Mouse (Mus musculus) testis, postnatal 14 days (tissue): ENCODE data around the gene Ydjc.

ENCODE experiments used
- DNase-seq: peaks from one replicate; pipeline ENCODE4 v3.0.0; 2021; ENCODE audit warnings: low spot score

The Ydjc gene

DNA sequence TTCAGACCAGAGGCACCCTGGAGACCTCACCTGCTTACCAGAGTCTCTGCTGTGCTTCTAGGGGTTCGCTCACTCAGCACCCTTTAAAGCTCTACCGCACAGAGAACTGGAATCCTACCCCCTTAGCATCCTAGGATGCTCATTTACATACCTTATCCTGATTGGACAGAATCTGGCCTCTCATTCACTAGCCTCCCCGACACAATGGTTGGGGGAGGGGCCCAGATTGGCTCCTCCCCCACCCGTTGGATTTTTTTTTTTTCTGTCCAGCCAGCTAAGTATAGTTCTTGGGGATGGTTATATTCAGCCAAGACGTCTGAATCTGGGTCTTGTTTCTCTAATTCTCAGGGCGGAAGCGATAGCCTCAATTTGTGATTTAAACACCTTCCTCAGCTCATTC, at the start of gene Ydjc:
Gene Ydjc (plus strand): TSS at position 283 of the 400 bp plus-strand sequence.
- peak; percentile 48 for DNase-seq

DNA sequence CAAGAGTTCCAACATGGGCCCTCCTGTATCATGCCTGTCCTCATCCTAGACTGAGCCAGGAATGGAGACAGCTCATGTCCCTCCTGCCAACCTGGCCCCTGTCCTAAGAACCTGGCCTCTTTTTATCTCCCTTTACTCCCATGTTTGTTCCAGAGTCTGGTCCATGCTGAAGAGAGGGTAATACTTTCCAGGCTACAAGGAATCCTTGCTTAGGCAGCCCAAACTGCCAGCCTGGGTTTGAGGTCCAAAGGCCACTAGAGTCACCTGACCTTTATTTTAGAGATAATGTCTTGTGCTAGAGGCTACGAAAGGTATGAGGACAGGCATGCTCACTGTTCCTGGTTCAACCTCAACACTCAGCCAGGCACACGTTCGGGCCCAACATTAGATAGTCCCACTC, 47.5 kb upstream of the Ydjc start:
- no peak for DNase-seq

DNA sequence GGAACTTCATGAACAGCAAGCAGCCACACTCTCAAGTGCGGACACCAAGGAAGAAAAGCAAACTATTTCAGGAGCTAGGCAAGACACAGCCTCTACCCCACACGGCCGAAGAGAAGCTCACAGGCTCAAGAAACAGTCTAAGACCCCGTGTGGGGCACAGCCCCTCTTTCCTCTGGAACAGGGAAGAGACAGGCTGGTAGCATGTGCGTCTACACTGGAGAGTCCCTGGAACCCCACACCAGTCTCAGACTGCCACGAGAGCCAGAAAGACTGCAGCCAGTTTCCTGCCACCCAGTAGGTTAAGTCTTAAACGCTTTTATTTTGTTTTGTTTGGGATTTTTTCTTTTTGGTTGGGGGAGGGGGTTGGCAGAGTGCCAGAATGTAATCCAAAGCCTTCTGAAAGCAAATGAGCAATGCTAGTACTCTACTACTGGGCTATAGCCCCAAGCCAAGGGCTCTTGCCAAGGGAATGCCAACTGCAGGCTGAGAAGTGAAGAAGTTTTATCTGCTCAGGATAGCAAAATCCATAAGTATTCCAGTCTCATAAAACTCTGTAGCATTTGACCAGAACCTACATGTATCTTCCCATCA, 41.7 kb upstream of the Ydjc start:
- DNase-seq, result no peak

DNA sequence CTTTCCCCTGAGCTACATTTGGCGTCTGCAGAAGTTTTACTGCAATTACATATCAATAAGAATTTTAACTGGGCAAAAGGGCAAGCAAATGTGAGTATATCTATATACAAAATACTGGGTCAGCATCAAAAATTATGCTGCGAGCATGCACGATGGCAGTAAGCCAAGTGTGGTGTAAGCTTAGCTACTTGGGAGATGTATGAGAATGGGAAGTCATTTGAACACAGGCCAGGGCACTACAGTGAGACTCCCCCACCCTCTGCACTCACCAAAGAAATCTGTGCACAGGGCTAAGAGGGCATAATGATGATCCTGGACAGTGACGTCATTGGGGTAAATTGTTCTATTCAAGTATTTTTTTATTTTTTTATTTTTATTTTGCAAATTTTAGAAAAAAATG, 39.8 kb upstream of the Ydjc start:
- no peak for DNase-seq

DNA sequence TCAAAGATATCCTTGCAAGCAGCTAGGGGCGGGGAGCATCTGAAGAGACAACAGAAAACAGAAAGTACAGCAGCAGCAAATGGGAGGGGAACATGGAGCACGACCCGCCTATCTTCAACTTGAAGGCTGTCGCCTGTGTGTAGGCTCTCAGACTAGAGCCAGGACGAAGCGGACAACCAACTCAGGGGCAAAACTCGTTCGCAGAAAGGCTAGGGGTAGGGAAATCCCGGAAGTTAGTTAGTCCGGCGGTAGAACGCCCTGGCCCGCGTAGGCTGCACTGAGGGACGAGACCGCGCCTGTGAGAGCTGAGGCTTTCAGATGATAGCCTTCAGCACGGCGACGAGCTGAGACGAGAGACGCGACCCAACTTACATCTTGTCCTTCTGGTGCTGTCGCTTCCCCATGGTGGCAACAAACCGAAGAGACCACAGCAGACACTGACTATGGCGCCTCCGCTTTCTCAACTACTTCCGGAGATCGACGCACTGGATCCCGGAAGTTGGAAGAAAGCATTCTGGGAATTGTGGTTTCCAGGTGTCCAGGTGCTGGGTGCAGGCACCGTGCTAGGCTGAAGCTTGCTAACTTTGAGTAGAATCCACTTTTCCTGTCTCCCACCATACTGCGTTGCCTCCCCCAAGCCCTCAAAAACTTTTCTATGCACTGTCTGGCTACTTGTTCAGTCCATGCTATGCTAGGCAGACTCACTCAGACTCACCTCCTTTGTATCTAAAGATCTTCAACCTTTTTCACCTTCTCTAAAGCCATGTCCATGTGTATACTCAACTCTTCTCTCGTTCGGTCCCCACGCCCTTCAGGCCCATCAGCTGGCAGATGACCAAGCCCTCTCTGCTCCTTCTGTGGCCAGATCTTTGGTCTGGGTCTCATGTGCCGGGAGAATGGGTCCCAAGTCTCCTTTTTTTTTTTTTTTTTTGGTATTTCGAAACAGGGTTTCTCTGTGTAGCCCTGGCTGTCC, 33.4 kb upstream of the Ydjc start, which contains the start of gene Ppil2:
Gene Ppil2 (minus strand): TSS at position 487 of the 973 bp plus-strand sequence.
- DNase-seq, result peak; percentile 83

DNA sequence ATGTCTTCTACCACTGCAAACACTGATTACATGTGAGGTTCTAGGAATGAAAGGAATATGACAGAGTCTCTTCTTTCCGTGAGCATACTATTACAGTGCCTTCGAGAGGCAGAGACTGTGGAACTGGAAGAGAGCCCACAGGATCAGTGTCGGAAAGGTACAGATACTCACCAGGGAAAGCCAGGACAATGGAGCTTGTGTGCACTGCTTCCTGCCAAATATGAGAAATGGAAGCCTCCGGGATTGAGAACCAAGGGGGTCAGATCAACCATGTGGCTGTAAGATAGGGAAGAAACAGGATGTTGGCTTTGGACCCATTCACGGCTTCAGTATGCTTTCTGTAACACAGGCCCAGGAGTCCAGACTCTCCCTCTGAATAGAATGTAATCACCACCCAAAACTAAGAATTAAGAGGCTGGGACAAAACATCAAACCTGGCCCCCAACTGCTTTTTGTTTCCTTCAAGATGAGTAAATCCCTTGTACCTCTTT, 27.1 kb upstream of the Ydjc start:
- DNase-seq, result no peak

DNA sequence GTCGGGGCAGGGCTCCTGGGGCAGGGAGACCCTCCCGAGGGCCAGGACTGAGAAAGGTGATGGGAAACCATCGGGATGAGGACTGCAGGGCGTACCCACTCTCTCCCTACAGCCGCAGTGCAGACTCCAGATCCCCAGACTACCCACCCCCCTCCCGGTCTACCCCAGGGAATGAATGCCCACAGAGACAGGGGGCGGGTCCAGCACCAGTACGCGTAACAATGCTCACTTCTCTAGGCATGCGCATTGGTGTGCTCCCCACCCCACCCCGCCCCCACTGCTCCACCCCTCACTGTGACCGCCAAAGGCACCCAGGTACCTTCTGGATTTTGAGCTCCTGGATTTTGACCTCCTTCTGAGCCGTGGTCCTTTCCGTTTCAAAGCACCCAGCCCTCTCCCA, 22.9 kb upstream of the Ydjc start:
- DNase-seq, result no peak

DNA sequence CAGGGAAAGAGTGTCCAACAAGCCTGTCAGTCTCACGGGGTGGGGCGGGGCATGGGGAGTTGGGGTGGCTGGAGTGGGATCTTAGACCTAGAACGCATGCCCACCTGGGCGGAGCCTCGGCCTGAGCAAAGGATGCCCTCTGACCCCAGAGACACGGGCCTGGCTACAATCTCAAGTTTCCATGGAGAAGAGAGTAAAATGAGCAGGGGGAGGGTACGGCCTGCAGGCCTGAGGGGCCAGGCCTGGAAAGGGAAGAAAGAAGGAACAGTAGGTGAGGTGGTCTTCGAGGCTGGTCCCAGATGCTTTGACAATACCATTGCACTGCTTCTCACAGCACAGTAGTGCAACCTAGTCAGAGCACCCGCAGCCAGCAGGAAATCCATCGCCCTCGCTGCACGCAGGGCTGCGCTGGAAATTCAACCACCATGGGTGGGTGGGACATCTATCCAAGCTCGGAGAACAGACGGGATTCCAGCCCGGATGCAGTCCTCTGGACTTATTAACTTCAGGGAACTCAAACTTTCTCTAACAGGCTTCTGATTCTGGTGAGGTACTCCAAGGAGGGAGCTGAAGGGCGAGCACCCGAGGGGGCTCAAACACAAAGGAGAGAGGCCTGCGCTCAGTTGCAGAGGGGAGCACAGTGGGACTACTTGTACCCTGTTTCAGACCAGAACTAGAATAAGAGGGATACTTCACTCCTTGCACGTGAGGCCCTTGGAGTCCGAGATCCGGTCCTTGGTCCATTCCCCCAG, 20.1 kb upstream of the Ydjc start:
- no peak for DNase-seq

DNA sequence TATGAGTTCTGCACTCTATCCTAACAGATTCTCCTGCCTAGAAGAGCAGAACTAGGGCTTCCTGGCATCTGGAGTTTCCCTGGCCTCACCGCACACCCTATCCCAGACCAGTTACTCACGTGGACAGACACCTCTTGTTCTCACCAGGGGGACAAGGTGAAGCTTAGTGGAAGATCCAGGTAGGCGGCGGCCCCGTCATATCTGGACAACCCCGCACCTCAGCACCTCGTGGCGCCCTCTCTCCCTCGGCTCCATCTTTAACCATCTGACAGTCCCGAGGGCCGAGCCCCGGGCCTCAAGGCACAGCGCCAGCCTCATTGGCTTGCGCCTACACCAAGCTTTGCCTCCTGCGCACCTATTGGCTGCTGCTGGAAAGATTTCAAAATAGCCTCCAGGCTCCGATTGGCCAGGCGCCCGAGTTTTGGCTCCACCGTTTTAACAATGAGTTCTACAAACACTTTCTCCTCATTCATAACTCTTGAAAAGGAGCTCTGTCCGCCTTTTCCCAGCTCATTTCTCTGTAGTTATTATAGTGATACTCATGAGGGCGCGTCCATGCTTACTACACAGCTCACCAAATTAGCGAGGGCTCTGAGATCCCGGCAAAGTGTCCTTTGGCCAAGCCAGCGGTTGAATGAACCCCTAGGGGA, 19.4 kb upstream of the Ydjc start, which contains the start of gene 2610318N02Rik:
Gene 2610318N02Rik (minus strand): TSS at position 297 of the 650 bp plus-strand sequence.
- peak; percentile 79 for DNase-seq

DNA sequence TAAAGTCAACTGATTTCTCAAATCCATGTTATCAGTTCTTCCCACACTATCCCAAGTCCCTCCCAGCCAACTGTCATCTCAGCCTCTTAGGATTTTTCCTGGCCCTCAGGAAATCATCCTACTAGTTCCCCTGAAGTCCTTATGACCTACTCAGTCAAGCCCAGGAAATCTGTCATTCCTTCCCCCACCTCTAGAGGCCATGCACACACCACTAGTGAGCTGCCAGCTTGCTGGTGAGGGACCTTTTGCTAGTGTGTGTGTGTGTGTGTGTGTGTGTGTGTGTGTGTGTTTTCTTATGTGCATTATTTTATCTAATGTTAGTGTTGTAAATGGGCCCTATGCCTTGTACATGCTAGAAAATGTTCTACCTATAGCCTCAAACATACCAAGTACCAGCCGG, 17.1 kb upstream of the Ydjc start:
- no peak for DNase-seq

DNA sequence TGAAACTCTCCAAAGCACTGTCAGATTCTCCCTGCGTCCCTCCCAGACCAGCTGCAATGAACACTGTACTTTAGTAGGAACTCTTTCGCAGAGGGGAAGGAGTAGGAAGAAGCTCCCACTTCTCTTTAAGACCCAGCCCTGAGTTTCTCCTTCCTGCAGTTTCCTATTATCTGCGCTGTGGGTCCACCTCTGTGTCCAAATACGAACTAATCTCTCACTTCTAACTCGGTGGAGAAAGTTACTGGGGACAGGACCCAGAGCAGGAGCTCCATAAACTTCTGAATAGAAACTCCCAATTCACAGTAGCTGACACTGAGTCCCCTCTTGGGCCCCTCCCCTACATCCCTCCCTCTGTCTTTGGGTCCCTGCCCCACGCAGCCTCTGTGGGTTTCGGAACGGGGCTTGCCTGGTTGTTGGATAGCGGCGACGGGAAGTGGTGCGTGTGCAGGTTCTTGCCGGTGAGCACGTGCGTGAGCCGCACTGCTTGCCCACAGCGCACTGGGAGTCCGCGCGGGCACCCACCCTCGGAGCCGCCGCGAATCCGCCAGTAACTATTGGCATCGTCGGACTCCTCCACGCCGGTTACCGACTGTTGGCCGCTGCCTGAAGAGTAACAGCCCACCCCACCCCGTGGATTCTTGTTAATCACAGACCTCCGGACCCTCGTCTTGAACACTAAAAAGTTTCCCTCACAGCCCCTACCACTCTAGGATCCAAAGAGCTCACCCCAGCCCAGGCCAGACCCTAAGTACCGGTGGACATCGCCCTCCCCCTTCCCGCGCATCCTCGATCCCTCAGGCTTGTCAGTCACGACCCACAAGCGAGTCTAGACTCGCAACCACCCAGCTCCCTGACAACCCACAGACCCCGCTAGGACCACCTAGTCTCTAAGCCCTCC, 13.0 kb upstream of the Ydjc start:
- DNase-seq, result peak; percentile 54

DNA sequence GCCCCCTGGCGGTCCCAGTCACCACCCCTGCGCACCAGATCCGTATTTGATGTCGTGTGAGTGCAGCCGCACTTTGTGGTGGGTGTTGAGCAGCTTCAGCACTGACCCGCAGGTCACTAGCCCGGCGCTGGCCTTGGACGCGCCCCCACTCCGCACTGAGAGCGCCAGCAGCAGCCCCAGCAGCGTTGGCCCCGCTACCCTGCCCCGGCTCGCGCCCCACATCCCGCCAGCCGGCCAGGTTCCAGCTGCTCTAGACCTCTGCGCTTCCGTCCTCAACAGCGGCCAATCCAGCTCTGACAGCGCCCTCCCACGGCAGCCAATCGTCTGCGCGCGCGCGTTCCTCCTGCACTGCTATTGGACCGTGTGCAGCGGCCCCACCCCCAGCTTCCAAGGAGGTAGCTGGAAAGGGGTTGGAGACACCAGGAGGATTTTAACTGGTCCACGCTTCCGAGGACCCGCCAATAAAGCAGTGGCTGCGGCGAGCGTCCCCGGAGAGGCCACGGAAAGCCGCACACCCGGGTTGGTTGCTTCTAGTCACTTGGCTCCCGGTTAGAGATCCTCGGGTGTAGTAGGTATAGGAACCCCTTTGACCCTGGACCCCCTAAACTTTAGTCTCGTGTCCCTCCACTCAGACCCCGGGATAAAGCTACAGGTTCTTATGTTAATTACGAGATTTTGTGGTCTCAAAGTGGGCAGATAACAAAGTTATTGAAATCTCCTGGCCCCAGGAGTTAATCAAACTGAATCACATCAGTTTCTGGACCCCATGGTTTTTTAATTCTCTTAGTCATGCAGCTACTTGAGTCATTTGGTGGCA, 12.1 kb upstream of the Ydjc start, which contains the start of gene Sdf2l1:
Gene Sdf2l1 (minus strand): TSS at position 295 of the 817 bp plus-strand sequence.
- peak; percentile 97 for DNase-seq

DNA sequence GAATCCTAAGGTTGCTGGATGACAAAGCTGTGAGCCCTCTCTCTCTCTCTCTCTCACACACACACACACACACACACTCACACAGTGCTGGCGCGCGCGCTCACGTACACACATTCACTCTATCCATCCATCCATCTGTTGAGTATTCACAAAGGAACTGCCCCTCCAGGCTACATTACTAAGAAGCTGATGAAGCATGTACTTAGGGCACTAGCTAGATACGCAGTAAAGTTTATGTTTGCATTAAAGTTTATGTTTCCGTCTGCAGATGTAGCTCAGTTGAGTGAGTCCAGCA, 11.6 kb upstream of the Ydjc start:
- no peak for DNase-seq

DNA sequence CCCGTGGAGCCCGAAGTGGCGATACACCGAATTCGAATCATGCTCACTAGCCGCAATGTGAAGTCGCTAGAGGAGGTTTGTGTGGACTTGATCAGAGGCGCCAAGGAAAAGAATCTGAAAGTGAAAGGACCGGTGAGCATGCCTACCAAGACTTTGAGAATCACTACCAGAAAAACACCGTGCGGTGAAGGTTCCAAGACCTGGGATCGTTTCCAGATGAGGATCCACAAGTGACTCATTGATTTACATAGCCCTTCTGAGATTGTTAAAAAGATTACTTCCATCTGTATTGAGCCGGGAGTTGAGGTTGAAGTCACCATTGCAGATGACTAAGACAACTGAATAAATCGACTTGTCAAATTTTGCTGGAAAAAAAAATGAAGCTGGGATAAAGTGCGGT, 7.1 kb upstream of the Ydjc start:
- no peak for DNase-seq

DNA sequence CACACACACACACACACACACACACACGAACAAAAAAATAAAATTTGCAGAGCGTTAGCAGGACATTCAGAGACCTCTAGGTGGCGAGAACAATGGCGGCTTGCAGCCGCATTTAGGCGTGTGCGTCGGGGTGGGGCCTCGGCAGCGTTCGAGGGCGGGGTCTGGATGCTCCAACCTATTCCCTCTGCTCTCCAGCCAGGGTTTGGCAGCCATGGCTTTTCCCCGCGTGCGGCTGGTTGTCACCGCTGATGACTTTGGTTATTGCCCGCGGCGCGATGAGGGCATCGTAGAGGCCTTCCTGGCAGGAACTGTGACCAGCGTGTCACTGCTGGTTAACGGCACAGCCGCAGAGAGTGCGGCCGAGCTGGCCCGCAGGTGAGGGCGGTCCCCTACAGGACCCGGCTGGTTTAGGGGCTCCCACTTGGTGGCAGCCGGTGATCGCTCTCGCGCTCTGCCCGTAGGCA, 2.4 kb downstream of the Ydjc start, which contains the start of gene Ccdc116:
Gene Ccdc116 (minus strand): TSS at position 458 of the 464 bp plus-strand sequence.
- peak; percentile 84 for DNase-seq

DNA sequence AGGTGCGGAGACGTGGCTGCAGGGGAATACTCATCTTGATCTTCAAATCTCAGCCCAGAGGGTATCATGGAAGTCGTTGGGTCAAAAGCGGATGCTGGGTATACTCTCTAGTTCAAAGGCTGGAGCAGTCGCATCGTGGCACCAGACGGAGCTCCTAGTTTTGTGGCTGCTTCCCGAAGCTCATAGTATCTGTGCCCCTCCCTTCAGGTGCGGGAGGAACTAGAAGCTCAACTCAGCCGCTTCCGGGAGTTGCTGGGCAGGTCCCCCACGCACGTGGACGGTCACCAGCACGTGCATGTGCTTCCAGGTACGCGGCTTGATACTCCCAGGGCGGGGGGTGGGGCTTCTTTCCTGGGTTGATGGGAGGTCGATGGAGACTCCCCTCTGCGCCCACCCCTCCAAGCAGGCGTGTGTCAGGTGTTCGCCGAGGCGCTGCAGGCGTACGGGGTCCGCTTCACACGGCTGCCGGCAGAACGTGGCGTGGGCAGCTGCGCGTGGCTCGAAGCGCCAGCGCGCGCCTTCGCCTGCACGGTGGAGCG, 3.0 kb downstream of the Ydjc start:
- peak; percentile 66 for DNase-seq

DNA sequence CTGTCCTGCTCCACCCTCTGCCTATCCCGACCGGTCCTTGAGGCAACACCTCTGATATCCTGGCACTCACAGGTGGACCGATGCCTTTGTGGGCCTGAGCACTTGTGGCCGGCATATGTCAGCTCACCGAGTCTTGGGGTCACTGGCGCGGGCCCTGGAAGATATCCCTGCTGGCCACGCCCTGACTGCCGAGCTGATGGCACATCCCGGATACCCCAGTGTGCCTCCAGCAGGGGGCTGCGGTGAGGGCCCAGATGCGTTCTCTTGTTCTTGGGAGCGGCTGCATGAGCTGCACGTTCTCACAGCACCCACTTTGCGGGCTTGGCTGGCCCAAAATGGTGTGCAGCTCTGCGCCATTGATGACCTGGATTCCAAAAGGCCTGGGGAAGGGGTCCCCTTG, 3.7 kb downstream of the Ydjc start:
- peak; percentile 34 for DNase-seq

DNA sequence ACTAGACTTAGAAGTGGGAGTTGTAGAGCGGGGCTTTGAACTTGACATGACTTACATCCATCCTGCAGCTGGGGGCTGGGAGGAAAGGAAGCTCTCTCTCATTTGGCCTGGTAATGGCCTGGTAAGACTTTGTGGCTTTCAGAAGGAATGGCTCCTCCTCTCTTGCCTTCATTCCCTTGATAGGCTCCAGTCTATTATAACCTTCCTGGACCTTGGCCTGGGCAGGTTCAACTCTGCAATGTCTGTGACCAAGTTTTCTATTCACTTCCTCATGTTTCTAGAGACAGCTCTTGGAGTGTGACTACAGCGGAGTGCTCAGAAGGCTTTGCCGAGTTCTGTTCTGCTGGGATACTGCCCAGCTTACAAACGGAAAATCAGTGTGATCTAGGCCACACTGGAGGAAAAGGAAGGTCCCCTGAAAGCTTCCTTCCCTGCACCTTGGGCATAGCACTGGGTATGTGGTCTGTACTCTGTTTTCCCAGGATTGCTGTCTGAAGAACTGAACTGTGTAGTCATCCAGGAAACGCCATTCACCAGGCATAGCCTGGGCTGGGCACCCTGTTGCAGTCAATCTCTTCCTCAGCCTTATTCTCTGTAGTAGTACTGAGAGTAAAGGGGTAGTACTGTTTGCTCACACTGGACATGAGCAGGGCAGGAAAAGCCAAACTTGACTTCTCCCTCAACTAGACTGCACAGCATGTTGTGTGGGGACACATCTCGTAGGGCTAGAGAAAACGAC, 6.3 kb downstream of the Ydjc start:
- DNase-seq, result no peak

DNA sequence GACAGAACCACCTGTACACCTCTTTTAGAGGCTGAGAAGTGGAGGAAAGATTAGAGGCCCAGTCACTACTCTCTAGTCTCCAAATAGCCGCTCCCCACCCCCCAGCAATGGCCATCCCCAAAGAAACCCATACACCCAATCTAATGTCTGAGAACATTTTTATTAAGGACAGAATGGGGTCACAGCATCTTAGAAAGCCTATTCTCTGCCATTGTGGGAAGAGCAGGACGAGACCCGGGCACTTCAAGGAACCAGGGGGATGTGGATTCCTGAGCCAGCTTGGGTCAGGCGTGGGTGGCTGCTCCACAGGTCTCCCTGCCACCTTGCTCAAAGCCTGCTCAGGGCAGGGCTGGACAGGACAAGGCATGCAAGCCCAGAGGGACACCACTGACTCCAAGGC, 7.5 kb downstream of the Ydjc start:
- DNase-seq, result no peak
